Mouse (Mus musculus) hindbrain, embryonic 14.5 days (tissue): Measurements from ENCODE around the gene Sh3pxd2a. TPM values are rescaled to one million over a fixed set of nuclear protein-coding genes. Genes with fewer than 3 reads are reported as not detected.

ENCODE experiments used
- microRNA-seq: library from miRNA; unstranded; fragments of <30 nt; microRNA quantifications from one replicate; pipeline ENCODE4, GENCODE M21; 2016
- polyA plus RNA-seq: library from polyadenylated mRNA; unstranded; fragments of >200 nt; fragmentation: Nextera tagmentation; extraction: Ambion mirVana; gene quantifications from 2 replicates; pipeline ENCODE4 v1.2.1, GENCODE M21; 2014

Sh3pxd2a gene
- polyA plus RNA-seq, 1 experiment from 2014 or later, result 2.8 TPM

Small RNA genes lying within 50 kb of the gene (microRNA-seq; reads per million reads assigned to microRNA genes)
- not detected for gene Mir6995

Other genes starting within 250 kb of the Sh3pxd2a start
- gene Stn1, start 73.1 kb upstream of the Sh3pxd2a start, polyA plus RNA-seq, result 26.8 and 30.9 TPM in 2 replicates
- 9.7 and 10.6 TPM in 2 replicates for gene Slk, start 115.3 kb upstream of the Sh3pxd2a start, polyA plus RNA-seq
- gene Col17a1, start 227.7 kb upstream of the Sh3pxd2a start, polyA plus RNA-seq, result 0.17 and 0.29 TPM in 2 replicates